Mouse (Mus musculus) embryonic facial prominence, embryonic 14.5 days (tissue): ENCODE measurements around the gene Ccdc110. TPM values are rescaled to one million over a fixed set of nuclear protein-coding genes. Genes with fewer than 3 reads are reported as not detected.

ENCODE experiments used
- ATAC-seq: fragments of 200-750 bp; cut with Nextera tagmentation; 2 replicates; pipeline ENCODE4 v1.8.0; 2017; ENCODE audit warnings: low read depth, moderate number of reproducible peaks, moderate TSS enrichment
- DNase-seq: peaks from one replicate; pipeline ENCODE4 v3.0.0-alpha.2; 2015; ENCODE audit warnings: low spot score
- H3K27ac ChIP-seq: fragments of 300-500 bp; sonication (generic); replicated peaks from 2 replicates; pipeline ENCODE4 v1.5.1; 2014; ENCODE audit warnings: low read depth, mild to moderate bottlenecking, low read length, moderate library complexity
- H3K27me3 ChIP-seq: fragments of 300-500 bp; sonication (generic); replicated peaks from 2 replicates; pipeline ENCODE4 v1.6.1; 2014; ENCODE audit warnings: low read length; ENCODE audit not compliant: control insufficient read depth, insufficient read depth
- H3K36me3 ChIP-seq: fragments of 300-500 bp; sonication (generic); 2 replicates; pipeline ENCODE4 v1.6.1; 2014; ENCODE audit warnings: low read length, mixed read lengths; ENCODE audit not compliant: control insufficient read depth, insufficient read depth
- H3K4me1 ChIP-seq: fragments of 300-500 bp; sonication (generic); 2 replicates; pipeline ENCODE4 v1.6.1; 2014; ENCODE audit warnings: antibody characterized with exemption, low read length; ENCODE audit not compliant: control insufficient read depth, insufficient read depth
- H3K4me2 ChIP-seq: fragments of 300-500 bp; sonication (generic); 2 replicates; pipeline ENCODE4 v1.6.1; 2014; ENCODE audit warnings: low read depth, mild to moderate bottlenecking, low read length, moderate library complexity, mixed read lengths
- H3K4me3 ChIP-seq: fragments of 300-500 bp; sonication (generic); 2 replicates; pipeline ENCODE4 v1.5.1; 2014; ENCODE audit warnings: low read depth, mild to moderate bottlenecking, low read length
- H3K9ac ChIP-seq: fragments of 300-500 bp; sonication (generic); 2 replicates; pipeline ENCODE4 v1.6.1; 2014; ENCODE audit warnings: low read depth, mild to moderate bottlenecking, low read length, moderate library complexity, mixed read lengths
- H3K9me3 ChIP-seq: fragments of 300-500 bp; sonication (generic); 2 replicates; pipeline ENCODE4 v1.6.1; 2016; ENCODE audit warnings: low read length; ENCODE audit not compliant: control insufficient read depth
- WGBS: fragments of 180-500 bp; shearing (Covaris S2); extraction: QIAGEN DNeasy Blood & Tissue Kit; methylation state at CpG from one replicate; pipeline ENCODE4 v1.1.7; 2014; 5-methylcytosine and 5-hydroxymethylcytosine counted together
- polyA plus RNA-seq: library from polyadenylated mRNA; unstranded; fragments of >200 nt; fragmentation: Nextera tagmentation; extraction: Ambion mirVana; gene quantifications from 2 replicates; pipeline ENCODE4 v1.2.1, GENCODE M21; 2014

The Ccdc110 gene
- polyA plus RNA-seq, 1 experiment from 2014 or later: not detected

DNA sequence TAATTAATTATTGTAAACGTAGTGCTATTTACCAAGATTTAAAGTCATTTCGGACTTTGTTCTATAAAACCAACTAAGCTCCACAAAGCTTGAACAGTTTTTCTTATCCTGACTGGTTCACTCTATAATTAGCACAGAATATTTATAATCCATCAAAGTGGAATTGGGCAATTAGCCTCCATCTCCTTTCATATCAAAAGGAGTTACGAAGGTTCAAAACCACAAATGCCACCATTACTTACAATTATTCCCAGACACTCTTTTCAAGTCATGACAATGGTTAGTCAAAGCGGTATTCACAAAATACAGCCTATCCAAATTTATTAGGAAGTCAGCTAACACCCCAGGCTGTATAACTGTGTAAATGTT is 28.2 kb upstream of the Ccdc110 start:
- no peaks in the 10 kb centered on the region for H3K4me1 ChIP-seq
- no peak overlapping the region for H3K27ac ChIP-seq
- no peak overlapping the region for H3K9ac ChIP-seq
- H3K4me3 ChIP-seq: no peak overlapping the region
- H3K27me3 ChIP-seq: no peaks in the 10 kb centered on the region
- no peak overlapping the region for H3K4me2 ChIP-seq
- H3K9me3 ChIP-seq: no peaks in the 10 kb centered on the region
- 86% methylated on average over 4 of the region's 4 CpGs for WGBS
- ATAC-seq (no peak), DNase-seq (no peak)
- H3K36me3 ChIP-seq: no peaks in the 10 kb centered on the region

DNA sequence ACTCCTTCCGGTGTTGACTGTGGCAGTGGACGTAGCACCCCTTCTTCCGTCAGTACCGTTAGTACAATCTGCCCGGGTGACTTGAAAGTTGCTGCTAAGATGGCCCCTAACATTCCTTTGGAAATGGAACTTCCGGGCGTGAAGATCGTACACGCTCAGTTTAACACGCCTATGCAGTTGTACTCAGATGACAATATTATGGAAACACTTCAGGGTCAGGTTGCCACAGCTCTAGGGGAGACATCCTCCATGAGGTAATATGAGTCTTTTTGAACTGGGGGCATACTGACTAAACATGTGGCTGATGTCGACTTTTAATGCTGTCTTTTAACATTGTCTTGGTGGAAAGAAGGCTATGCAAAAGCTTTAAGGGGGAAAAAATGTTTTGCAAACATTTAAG is 20.7 kb upstream of the Ccdc110 start:
- no peak overlapping the region for H3K27ac ChIP-seq
- H3K36me3 ChIP-seq: no peaks in the 10 kb centered on the region
- no peaks in the 10 kb centered on the region for H3K9me3 ChIP-seq
- no peak overlapping the region for H3K9ac ChIP-seq
- WGBS: 68% methylated on average over 11 of the region's 11 CpGs
- H3K4me1 ChIP-seq: no peaks in the 10 kb centered on the region
- H3K4me3 ChIP-seq: no peak overlapping the region
- no peak for ATAC-seq
- DNase-seq: peak; percentile 12
- H3K27me3 ChIP-seq: no peaks in the 10 kb centered on the region
- no peak overlapping the region for H3K4me2 ChIP-seq

DNA sequence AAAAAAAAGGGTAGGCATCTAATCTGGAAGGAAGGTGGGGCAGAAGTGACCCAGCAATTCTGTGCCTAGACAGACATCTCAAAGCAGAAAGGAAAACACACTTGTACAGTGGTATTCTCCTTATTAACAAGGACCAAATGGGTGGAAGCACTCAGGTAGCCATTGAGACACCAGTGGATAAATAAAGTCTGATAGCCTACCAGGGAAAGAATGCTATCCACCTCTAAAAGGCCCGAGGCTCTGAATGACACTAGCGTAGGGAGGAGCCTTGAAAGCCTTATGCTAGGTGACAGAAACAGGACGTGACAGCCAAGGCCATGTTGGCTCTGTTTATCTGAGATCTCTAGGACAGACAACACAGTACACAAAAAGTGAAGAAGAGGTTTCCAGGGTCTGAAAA is 17.9 kb upstream of the Ccdc110 start:
- Histone ChIP-seq H3K4me2 (no peak overlapping the region), H3K4me3 (no peak overlapping the region), H3K4me1 (no peaks in the 10 kb centered on the region), H3K27ac (peak overlapping the region; percentile 6; the same call in 1 of the 2 replicates), H3K36me3 (no peaks in the 10 kb centered on the region), H3K9me3 (no peaks in the 10 kb centered on the region), H3K9ac (no peak overlapping the region), H3K27me3 (no peaks in the 10 kb centered on the region)
- WGBS: 76% methylated on average over 3 of the region's 3 CpGs
- ATAC-seq: no peak
- no peak for DNase-seq

DNA sequence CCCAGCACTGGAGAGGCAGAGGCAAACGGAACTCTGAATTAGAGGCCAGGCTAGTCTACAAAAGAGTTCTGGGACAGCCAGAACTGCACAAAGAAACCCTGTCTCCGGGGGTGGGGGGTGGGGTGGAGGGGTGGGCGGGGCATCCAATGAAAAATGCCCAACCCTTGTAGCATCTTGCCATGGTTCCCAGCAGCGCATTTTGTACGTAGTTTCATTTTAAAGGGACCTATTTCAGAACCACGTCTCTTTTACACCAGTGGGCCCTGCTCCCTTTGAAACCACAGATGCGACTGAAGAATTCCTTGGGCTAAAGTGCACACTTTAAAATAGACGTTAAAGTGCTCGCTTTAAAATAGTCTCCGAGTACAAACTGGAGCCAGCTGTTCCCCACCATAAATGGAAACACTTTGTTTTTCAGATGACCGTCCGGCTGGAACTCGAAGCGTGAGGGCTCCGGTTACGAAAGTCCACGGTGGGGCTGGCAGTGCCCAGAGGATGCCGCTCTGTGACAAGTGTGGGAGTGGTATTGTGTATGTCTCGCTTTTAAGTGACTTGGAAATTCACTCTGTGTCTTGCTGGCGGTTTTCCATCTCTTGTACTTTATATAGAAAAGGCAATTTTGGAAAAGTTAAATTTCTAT is 17.3 kb upstream of the Ccdc110 start:
- Histone ChIP-seq H3K4me1 (no peaks in the 10 kb centered on the region), H3K9ac (peak overlapping the region; percentile 28; the same call in 1 of the 2 replicates), H3K9me3 (no peaks in the 10 kb centered on the region), H3K27me3 (no peaks in the 10 kb centered on the region), H3K4me3 (0 out of 2 replicates have a peak overlapping the region, but pooled peaks have one; percentile 5), H3K4me2 (peak overlapping the region; percentile 37), H3K27ac (0 out of 2 replicates have a peak overlapping the region, but pooled peaks have one; percentile 6), H3K36me3 (no peaks in the 10 kb centered on the region)
- ATAC-seq (peak; percentile 58), DNase-seq (peak; percentile 67)
- 43% methylated on average over 20 of the region's 20 CpGs for WGBS

DNA sequence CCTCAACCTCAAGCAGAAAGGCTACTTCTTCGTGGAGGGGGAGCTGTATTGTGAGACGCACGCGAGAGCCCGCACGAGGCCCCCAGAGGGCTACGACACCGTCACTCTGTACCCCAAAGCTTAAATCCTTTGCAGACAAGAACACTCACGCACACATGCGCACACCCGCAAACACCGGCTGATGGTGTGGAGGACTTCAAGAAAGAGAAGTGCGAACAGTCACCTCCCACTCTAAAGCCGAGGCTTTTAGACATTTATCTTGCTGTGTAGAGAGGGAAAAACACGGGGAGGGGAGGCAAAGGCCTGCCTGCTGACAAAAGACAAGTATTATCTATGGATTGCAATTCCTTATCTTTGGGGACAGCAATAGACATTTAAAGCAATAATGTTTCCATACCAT is 15.5 kb upstream of the Ccdc110 start:
- H3K4me2 ChIP-seq: no peak overlapping the region
- no peaks in the 10 kb centered on the region for H3K27me3 ChIP-seq
- ATAC-seq: no peak
- H3K36me3 ChIP-seq: no peaks in the 10 kb centered on the region
- H3K27ac ChIP-seq: no peak overlapping the region
- no peak for DNase-seq
- no peak overlapping the region for H3K4me3 ChIP-seq
- WGBS: 84% methylated on average over 15 of the region's 15 CpGs
- H3K9me3 ChIP-seq: no peaks in the 10 kb centered on the region
- H3K9ac ChIP-seq: no peak overlapping the region
- no peaks in the 10 kb centered on the region for H3K4me1 ChIP-seq

DNA sequence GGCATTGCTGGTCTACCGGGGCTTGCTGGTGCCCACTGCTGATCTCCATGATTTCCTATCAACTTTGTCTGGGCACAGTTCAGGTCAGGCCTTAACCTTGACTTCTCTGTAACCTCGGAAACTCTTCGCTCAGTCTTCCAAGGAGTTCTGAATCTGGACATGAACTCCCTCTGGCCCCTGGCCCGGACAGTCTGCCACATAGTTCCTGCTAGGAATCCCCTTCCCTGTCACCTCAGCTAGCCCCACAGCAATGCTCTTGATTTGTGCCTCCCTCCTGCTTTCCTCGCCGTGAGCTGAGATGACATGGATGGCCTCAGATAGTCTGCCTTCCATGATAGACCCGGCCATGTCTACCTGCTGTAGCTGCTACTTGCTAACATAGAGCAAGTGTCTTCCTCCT is 14.0 kb upstream of the Ccdc110 start:
- Histone ChIP-seq H3K27me3 (no peaks in the 10 kb centered on the region), H3K9me3 (no peaks in the 10 kb centered on the region), H3K27ac (no peak overlapping the region), H3K9ac (no peak overlapping the region), H3K4me1 (no peaks in the 10 kb centered on the region), H3K36me3 (no peaks in the 10 kb centered on the region), H3K4me2 (no peak overlapping the region), H3K4me3 (no peak overlapping the region)
- WGBS: 90% methylated on average over 7 of the region's 7 CpGs
- DNase-seq: no peak
- ATAC-seq: no peak

DNA sequence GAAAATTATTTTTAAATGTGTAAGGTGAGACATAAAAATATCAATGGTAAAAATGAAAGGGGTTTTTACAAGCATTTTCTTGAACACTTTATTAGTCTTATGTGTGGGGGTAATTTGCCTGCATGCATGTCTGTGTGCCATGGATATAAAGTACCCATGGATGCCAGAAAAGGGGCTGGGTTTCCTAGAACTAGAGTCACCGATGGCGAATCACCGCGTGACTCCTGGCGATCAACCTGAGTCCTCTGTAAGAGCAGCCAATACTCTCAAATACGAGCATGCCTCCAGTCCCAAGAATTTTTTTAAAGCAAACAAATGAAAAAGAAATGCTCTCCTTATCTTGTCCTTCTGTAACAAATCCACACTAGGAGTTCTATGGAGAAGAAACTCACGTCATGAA is 12.3 kb upstream of the Ccdc110 start:
- H3K9me3 ChIP-seq: no peaks in the 10 kb centered on the region
- DNase-seq (no peak), ATAC-seq (no peak)
- H3K27me3 ChIP-seq: no peaks in the 10 kb centered on the region
- no peak overlapping the region for H3K9ac ChIP-seq
- H3K4me2 ChIP-seq: no peak overlapping the region
- H3K4me3 ChIP-seq: no peak overlapping the region
- H3K4me1 ChIP-seq: no peaks in the 10 kb centered on the region
- H3K36me3 ChIP-seq: no peaks in the 10 kb centered on the region
- no peak overlapping the region for H3K27ac ChIP-seq
- 94% methylated on average over 7 of the region's 7 CpGs for WGBS

DNA sequence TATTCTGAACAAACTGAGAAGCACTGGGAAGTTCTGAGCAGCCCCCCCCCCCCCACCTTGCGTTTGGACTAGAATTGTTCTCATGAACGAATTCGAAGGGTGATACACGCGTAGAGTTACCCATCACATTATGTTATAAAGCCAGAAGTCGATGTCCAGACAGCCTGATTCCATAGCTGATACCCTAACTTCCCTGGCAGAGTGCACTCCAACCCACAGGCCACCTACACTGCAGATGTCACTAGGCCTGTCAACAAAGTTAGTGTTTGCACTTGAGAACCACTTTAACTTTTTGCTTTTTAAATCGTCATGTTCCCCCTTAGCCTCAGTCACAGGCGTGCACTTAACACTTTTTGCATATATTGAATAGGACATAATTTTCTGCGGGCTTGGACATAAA is 2.6 kb downstream of the Ccdc110 start:
- H3K27me3 ChIP-seq: no peaks in the 10 kb centered on the region
- no peaks in the 10 kb centered on the region for H3K9me3 ChIP-seq
- 89% methylated on average over 9 of the region's 9 CpGs for WGBS
- H3K4me2 ChIP-seq: no peak overlapping the region
- no peak overlapping the region for H3K27ac ChIP-seq
- DNase-seq (no peak), ATAC-seq (no peak)
- H3K4me1 ChIP-seq: no peaks in the 10 kb centered on the region
- H3K9ac ChIP-seq: no peak overlapping the region
- H3K4me3 ChIP-seq: no peak overlapping the region
- H3K36me3 ChIP-seq: no peaks in the 10 kb centered on the region

DNA sequence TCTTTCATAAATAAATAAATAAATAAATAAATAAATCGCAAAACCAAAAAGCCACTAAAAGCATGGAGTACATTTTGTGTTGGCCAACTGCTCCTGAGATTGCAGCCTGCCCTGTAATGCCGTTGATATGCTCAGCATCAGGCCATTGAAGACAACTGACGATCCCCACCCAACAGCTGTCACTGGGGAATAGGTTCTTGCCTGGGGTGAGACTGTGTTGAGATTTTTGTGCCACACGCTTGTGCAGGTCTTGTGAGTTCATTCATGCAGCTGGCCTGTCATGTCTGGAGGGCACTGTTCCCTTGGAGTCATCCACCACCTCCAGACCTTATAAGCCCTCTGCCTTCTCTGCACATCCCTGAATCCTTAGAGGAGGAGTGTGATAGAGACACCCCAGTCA is 11.9 kb downstream of the Ccdc110 start:
- ATAC-seq: no peak
- WGBS: 90% methylated on average over 4 of the region's 4 CpGs
- Histone ChIP-seq H3K27ac (no peak overlapping the region), H3K9ac (no peak overlapping the region), H3K36me3 (no peaks in the 10 kb centered on the region), H3K4me2 (no peak overlapping the region), H3K27me3 (no peaks in the 10 kb centered on the region), H3K4me3 (no peak overlapping the region), H3K9me3 (no peaks in the 10 kb centered on the region), H3K4me1 (no peaks in the 10 kb centered on the region)
- no peak for DNase-seq
